Mouse (Mus musculus): ENCODE results near the gene Stt3b.

DNA sequence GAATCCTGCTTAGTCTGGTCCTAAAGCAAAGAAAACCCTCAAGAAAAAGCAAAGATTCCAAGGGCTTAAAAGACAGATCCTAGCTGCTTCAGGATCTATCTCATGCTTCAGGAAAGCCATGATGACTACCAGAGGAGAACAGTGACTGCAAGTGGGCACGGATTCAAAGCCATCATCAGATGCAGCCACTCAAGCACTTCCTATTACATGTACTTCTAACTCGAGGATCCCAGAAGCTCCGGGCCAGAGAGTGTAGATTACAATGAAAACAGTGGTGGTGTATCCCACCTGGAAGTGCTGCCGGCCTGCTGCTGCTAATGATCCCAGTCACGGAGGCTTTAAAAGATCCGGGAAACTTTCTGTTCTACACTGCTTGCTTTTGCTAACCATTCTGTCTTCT lies 4.0 kb downstream of the Stt3b start:
- TF ChIP-seq CTCF (IDR thresholded peaks at IDR 0.05; ENCODE audit: low read depth, low read length) (no peak), POLR2AphosphoS5 (IDR thresholded peaks at IDR 0.05; ENCODE audit: insufficient replicate concordance, low read depth, low read length) (no peak), GATA1 (IDR thresholded peaks at IDR 0.05; ENCODE audit: borderline replicate concordance, low read length) (no peak), TAL1 (conservative IDR thresholded peaks at IDR 0.05; ENCODE audit: low read depth, low read length) (no peak)

Data from G1E (cell line).